Mouse (Mus musculus) liver, embryonic 12.5 days (tissue): Measurements from ENCODE around the gene Cyp2c23. TPM values are rescaled to one million over a fixed set of nuclear protein-coding genes. Genes with fewer than 3 reads are reported as not detected.

ENCODE experiments used
- ATAC-seq: fragments of 200-750 bp; cut with Nextera tagmentation; 2 replicates; pipeline ENCODE4 v1.8.0; 2017; ENCODE audit warnings: moderate number of reproducible peaks, mild to moderate bottlenecking, moderate library complexity
- H3K27ac ChIP-seq: fragments of 300-500 bp; sonication (generic); 2 replicates; pipeline ENCODE4 v1.5.1; 2016; ENCODE audit warnings: mild to moderate bottlenecking
- H3K27me3 ChIP-seq: fragments of 300-500 bp; sonication (generic); replicated peaks from 2 replicates; pipeline ENCODE4 v1.6.1; 2016; ENCODE audit warnings: mild to moderate bottlenecking, moderate library complexity
- H3K36me3 ChIP-seq: fragments of 300-500 bp; sonication (generic); 2 replicates; pipeline ENCODE4 v1.6.1; 2016; ENCODE audit warnings: mild to moderate bottlenecking, moderate library complexity
- H3K4me1 ChIP-seq: fragments of 300-500 bp; sonication (generic); 2 replicates; pipeline ENCODE4 v1.6.1; 2016
- H3K4me2 ChIP-seq: fragments of 300-500 bp; sonication (generic); 2 replicates; pipeline ENCODE4 v1.6.1; 2016; ENCODE audit warnings: mild to moderate bottlenecking, moderate library complexity
- H3K4me3 ChIP-seq: fragments of 300-500 bp; sonication (generic); 2 replicates; pipeline ENCODE4 v1.5.1; 2016; ENCODE audit warnings: mild to moderate bottlenecking, moderate library complexity
- H3K9ac ChIP-seq: fragments of 300-500 bp; sonication (generic); 2 replicates; pipeline ENCODE4 v1.6.1; 2016; ENCODE audit warnings: mild to moderate bottlenecking, moderate library complexity
- H3K9me3 ChIP-seq: fragments of 300-500 bp; sonication (generic); replicated peaks from 2 replicates; pipeline ENCODE4 v1.6.1; 2016; ENCODE audit warnings: mild to moderate bottlenecking, moderate library complexity
- WGBS: fragments of 180-500 bp; shearing (Covaris S2); methylation state at CpG from one replicate; pipeline ENCODE4 v1.1.7; 2016; ENCODE audit not compliant: insufficient replicate concordance; 5-methylcytosine and 5-hydroxymethylcytosine counted together
- polyA plus RNA-seq: library from polyadenylated mRNA; unstranded; fragments of >200 nt; fragmentation: Nextera tagmentation; extraction: Ambion mirVana; gene quantifications from 2 replicates; pipeline ENCODE4 v1.2.1, GENCODE M21; 2016

Gene Cyp2c23
- polyA plus RNA-seq, 1 experiment from 2014 or later = 5.4 TPM

DNA sequence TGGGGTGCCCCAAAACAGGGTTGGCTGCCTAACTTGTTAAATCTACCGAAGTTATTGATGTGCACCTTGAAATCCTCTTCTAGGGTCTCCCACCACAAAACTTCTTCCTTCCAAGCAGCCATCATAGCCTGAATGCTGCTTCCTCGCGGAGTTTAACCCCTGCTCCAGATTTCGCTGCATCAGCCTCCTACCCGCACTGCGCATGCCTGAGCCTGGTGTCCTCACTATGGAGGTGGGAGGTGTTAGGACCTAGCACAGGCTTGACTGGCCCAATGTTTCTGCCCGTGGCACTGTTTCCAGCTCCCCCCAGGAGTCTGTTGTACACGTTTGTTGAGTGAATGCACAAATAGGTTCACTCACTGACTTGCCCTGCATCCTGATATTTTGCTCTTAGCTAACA lies 38.6 kb downstream of the Cyp2c23 start:
- Histone ChIP-seq H3K4me1 (no peaks in the 10 kb centered on the region), H3K27ac (no peak overlapping the region), H3K27me3 (peaks cover 15% of the 10 kb centered on the region), H3K9ac (no peak overlapping the region), H3K36me3 (no peaks in the 10 kb centered on the region), H3K9me3 (no peaks in the 10 kb centered on the region), H3K4me2 (no peak overlapping the region), H3K4me3 (no peak overlapping the region)
- no peak for ATAC-seq
- 70% methylated on average over 8 of the region's 8 CpGs for WGBS

DNA sequence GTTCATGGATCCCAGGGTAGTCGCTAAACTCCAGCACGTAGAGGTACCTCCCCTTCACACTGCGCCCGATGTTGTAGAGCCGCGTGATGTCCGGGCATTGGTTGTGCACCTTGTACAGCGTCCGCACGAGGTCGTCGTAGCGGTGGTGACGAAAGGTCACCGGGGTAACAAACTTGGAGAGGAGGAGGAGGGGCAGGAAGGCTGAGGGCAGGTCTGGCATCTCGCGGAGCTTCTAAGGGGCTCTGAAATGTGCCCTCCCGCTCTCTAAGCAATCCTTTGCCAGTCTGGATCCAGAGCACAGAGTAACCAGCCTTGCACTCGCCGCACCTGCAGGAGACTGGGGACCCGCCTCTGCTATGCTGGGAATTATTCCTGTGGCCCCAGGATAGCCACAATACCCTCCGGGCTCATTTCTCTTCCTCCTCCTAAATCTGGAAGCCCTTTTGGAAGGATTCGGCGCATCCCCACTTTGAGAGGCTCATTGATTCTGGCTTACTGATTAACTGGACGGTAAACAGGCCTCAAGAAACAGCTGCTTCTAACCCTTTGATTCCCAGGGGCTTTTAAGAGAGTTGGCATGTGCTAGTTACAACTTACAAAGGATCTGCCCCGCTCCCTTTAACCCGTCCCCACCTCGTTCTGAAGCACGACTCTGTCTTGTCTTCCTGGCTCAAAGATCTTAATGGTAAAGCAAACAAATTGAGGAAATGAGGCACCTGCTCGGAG lies 42.8 kb downstream of the Cyp2c23 start, which contains the start of gene Cpn1:
TSS of gene Cpn1 (minus strand) at position 488 of the 726 bp plus-strand sequence.
- peaks cover 23% of the 10 kb centered on the region for H3K27me3 ChIP-seq
- peak within 1 kb of the TSS; percentile 35; the same call in 1 of the 2 replicates for H3K9ac ChIP-seq
- H3K36me3 ChIP-seq = no peaks in the 10 kb centered on the region
- WGBS = 26% methylated on average over 30 of the region's 30 CpGs
- ATAC-seq = peak; percentile 72
- peak within 1 kb of the TSS; percentile 37 for H3K4me3 ChIP-seq
- peak within 1 kb of the TSS; percentile 71 for H3K27ac ChIP-seq
- peak within 1 kb of the TSS; percentile 30 for H3K4me2 ChIP-seq
- no peaks in the 10 kb centered on the region for H3K9me3 ChIP-seq
- H3K4me1 ChIP-seq = no peaks in the 10 kb centered on the region

GRCm38 (mm10) chr19:43981992-43982391 lies 47.0 kb downstream of the Cyp2c23 start:
- 71% methylated on average over 5 of the region's 5 CpGs for WGBS
- peaks cover 5% of the 10 kb centered on the region; the same call in 1 of the 2 replicates for H3K36me3 ChIP-seq
- H3K4me1 ChIP-seq = 0 out of 2 replicates have a peak, but pooled peaks cover 1% of the 10 kb centered on the region
- H3K4me3 ChIP-seq = no peak overlapping the region
- H3K27ac ChIP-seq = no peak overlapping the region
- no peak overlapping the region for H3K4me2 ChIP-seq
- no peak for ATAC-seq
- no peaks in the 10 kb centered on the region for H3K9me3 ChIP-seq
- no peak overlapping the region for H3K9ac ChIP-seq
- H3K27me3 ChIP-seq = peaks cover 20% of the 10 kb centered on the region

DNA sequence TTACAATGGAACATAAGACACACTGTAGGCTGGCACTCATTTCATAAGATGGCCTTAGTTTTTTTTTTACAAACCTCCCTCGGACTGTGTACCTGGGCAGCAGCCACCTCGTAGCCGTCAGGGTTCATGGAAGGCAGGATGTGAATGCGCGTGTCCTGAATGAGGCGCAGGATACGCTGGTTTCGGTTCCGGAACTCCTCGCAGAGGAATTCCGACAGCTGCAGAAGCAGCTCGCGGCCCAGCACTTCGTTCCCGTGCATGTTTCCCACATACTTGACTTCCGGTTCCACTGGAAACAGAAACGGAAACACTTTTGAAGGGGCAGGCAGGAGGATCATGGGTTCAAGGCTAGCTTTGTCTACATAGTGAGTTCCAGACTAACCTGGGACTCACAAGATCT lies 48.3 kb downstream of the Cyp2c23 start:
- Histone ChIP-seq H3K27me3 (peaks cover 11% of the 10 kb centered on the region), H3K4me3 (no peak overlapping the region), H3K9ac (no peak overlapping the region), H3K4me1 (0 out of 2 replicates have a peak, but pooled peaks cover 3% of the 10 kb centered on the region), H3K36me3 (peaks cover 7% of the 10 kb centered on the region; the same call in 1 of the 2 replicates), H3K27ac (no peak overlapping the region), H3K4me2 (no peak overlapping the region), H3K9me3 (no peaks in the 10 kb centered on the region)
- WGBS = 83% methylated on average over 17 of the region's 17 CpGs
- no peak for ATAC-seq

DNA sequence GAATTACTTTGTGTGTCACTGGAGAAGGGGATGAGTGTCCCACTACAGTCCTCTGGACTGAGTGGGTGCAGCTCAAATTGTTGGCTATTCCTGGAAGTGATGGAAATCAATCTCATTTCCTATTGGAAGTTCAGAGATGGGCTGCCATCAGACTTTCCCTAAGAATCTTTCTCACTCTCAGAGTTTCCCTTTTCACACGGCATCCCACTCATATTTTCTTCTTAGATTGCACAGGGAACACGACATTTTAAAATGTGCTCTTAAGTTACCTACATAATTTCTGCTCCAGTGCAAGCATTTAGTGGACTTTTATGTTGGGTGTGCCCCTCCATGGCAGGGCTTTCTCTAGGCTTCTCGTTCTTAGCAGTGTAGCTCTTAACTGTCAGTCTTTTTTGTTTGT lies 51.2 kb downstream of the Cyp2c23 start:
- ATAC-seq = no peak
- H3K4me1 ChIP-seq = 0 out of 2 replicates have a peak, but pooled peaks cover 3% of the 10 kb centered on the region
- no peak overlapping the region for H3K4me2 ChIP-seq
- H3K9ac ChIP-seq = no peak overlapping the region
- H3K27ac ChIP-seq = no peak overlapping the region
- H3K4me3 ChIP-seq = no peak overlapping the region
- H3K9me3 ChIP-seq = no peaks in the 10 kb centered on the region
- WGBS = 67% methylated on average over 3 of the region's 3 CpGs
- H3K36me3 ChIP-seq = peaks cover 9% of the 10 kb centered on the region; the same call in 1 of the 2 replicates
- no peaks in the 10 kb centered on the region for H3K27me3 ChIP-seq

DNA sequence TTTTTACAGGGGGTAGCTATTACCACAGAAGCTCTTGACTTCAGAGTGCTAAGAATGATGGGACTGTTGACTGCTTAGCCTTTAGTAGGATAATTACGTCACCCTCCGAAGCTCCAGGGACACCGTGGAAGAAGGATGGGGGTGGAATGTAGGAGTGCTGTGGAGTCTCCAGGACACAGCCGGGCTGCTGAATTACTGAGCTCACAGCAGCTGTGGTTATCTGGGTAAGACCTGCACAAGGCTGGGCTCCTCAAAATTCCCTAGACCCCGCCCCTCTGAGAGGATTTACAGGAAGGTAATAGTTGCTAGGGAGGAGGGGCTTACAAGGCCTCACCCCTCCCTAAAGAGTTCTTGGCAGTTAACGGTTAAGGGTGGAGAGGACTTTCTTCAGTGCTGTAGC lies 52.3 kb downstream of the Cyp2c23 start:
- no peak overlapping the region for H3K27ac ChIP-seq
- no peak overlapping the region for H3K4me3 ChIP-seq
- H3K4me2 ChIP-seq = no peak overlapping the region
- H3K4me1 ChIP-seq = 0 out of 2 replicates have a peak, but pooled peaks cover 3% of the 10 kb centered on the region
- H3K27me3 ChIP-seq = no peaks in the 10 kb centered on the region
- H3K9me3 ChIP-seq = no peaks in the 10 kb centered on the region
- no peak for ATAC-seq
- 59% methylated on average over 6 of the region's 6 CpGs for WGBS
- no peak overlapping the region for H3K9ac ChIP-seq
- peaks cover 9% of the 10 kb centered on the region; the same call in 1 of the 2 replicates for H3K36me3 ChIP-seq

DNA sequence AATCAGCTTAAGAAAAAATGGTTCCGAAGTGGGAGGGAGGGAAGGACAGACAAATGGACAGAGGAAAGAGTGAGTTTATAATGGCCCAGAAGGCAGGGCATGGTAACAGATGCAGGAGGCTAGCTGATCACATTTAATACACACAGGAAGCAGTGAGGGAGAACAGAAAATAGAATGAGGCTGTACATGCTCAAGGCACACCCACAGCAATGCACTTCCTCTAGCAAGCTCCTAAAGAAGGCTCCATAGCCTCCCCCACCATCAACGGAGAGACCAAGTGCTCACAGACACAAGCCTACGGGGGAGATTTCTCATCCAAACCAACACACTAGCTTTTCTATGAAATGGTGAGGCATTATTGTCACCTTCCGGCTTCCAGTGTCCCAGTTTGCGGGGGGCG lies 54.8 kb downstream of the Cyp2c23 start:
- no peak for ATAC-seq
- Histone ChIP-seq H3K4me2 (no peak overlapping the region), H3K4me3 (no peak overlapping the region), H3K4me1 (0 out of 2 replicates have a peak, but pooled peaks cover 3% of the 10 kb centered on the region), H3K27ac (no peak overlapping the region), H3K9me3 (no peaks in the 10 kb centered on the region), H3K36me3 (0 out of 2 replicates have a peak, but pooled peaks cover 4% of the 10 kb centered on the region), H3K27me3 (no peaks in the 10 kb centered on the region), H3K9ac (no peak overlapping the region)
- WGBS = 76% methylated on average over 6 of the region's 6 CpGs

- Histone ChIP-seq H3K9ac (no peak overlapping the region), H3K9me3 (no peaks in the 10 kb centered on the region), H3K4me1 (0 out of 2 replicates have a peak, but pooled peaks cover 3% of the 10 kb centered on the region)
Measured at GRCm38 (mm10) chr19:43973711-43974110, 55.3 kb downstream of the Cyp2c23 start.

DNA sequence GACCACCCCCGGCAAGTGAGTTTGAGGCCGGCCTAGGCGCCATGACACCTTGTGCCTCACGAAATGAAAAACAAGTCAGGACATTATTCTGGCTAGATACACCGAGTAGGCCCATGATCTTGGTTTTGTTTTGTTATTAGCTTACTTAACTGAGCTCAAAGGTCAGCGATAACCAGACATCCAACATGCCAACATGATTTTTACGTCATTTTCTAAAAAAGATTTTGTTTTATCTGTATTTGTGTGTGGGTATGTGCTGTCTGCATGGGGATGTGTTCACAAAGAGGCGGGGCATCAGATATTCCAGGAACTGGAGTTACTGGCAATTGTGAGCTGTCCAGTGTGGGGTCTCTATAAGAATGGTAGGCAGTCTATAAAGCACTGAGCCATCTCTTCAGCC lies 56.9 kb downstream of the Cyp2c23 start:
- Histone ChIP-seq H3K9ac (no peak overlapping the region), H3K27me3 (no peaks in the 10 kb centered on the region), H3K9me3 (no peaks in the 10 kb centered on the region), H3K4me1 (0 out of 2 replicates have a peak, but pooled peaks cover 3% of the 10 kb centered on the region), H3K4me2 (no peak overlapping the region), H3K4me3 (no peak overlapping the region), H3K36me3 (0 out of 2 replicates have a peak, but pooled peaks cover 7% of the 10 kb centered on the region), H3K27ac (no peak overlapping the region)
- ATAC-seq = no peak
- WGBS = 73% methylated on average over 8 of the region's 8 CpGs

More at GRCm38 (mm10) chr19:43973711-43974110, 55.3 kb downstream of the Cyp2c23 start:
- Histone ChIP-seq H3K4me3 (no peak overlapping the region), H3K36me3 (0 out of 2 replicates have a peak, but pooled peaks cover 4% of the 10 kb centered on the region), H3K4me2 (no peak overlapping the region), H3K27me3 (no peaks in the 10 kb centered on the region), H3K27ac (no peak overlapping the region)
- no peak for ATAC-seq
- 51% methylated on average over 9 of the region's 9 CpGs for WGBS

DNA sequence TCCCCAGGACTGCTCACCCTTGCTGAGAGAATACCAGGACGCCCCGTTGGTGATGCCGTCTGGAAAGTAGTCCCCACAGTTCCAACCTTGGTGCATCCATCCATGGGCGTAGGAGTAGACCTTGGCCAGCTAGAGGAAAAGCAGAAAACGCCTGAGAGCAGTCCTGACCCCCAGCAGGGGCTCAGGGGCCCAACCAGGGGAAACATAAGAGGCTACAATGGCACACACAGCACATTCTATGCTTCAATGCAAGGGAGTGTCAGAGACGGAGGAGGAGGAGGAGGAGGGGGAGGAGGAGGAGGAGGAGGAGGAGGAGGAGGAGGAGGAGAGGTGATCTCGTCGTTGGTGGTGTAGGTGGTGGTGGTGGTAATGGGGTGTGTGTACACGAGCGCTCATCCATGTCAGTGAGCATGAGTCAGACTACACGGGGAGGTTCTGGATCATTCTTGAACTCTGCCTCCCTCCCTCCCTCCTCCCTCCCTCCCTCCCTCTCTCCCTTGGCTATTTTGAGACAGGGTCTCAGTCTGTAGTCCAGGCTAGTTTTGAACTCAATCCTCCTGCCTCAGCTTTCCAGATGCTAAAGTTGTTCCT lies 60.5 kb downstream of the Cyp2c23 start:
- ATAC-seq = no peak
- Histone ChIP-seq H3K27me3 (0 out of 2 replicates have a peak, but pooled peaks cover 4% of the 10 kb centered on the region), H3K27ac (no peak overlapping the region), H3K4me2 (no peak overlapping the region), H3K4me1 (no peaks in the 10 kb centered on the region), H3K4me3 (no peak overlapping the region), H3K36me3 (0 out of 2 replicates have a peak, but pooled peaks cover 3% of the 10 kb centered on the region), H3K9ac (no peak overlapping the region), H3K9me3 (no peaks in the 10 kb centered on the region)
- 43% methylated on average over 10 of the region's 11 CpGs for WGBS

GRCm38 (mm10) chr19:43966481-43966880 lies 62.5 kb downstream of the Cyp2c23 start:
- H3K4me1 ChIP-seq = no peaks in the 10 kb centered on the region
- H3K9me3 ChIP-seq = no peaks in the 10 kb centered on the region
- no peak overlapping the region for H3K4me2 ChIP-seq
- ATAC-seq = no peak
- H3K27ac ChIP-seq = no peak overlapping the region
- 0 out of 2 replicates have a peak, but pooled peaks cover 4% of the 10 kb centered on the region for H3K27me3 ChIP-seq
- no peak overlapping the region for H3K9ac ChIP-seq
- H3K36me3 ChIP-seq = peaks cover 8% of the 10 kb centered on the region; the same call in 1 of the 2 replicates
- 59% methylated on average over 2 of the region's 2 CpGs for WGBS
- no peak overlapping the region for H3K4me3 ChIP-seq
